In genomic region chr14:28506376-28506831, GRCm38 (mm10) we compare ENCODE assay signal across 7 mouse cellular contexts. TPM values are rescaled to one million over a fixed set of nuclear protein-coding genes. Genes with fewer than 3 reads are reported as not detected.
DNase-seq lines count a peak whose midpoint lies in the region; ATAC-seq and TF ChIP-seq lines count a peak whose summit lies in the region.

No protein-coding gene starts in this region.

- under 1% methylated on average over 29 of the region's 29 CpGs for WGBS in hindbrain, embryonic 13.5 days
- under 1% methylated on average over 29 of the region's 29 CpGs for WGBS in liver, adult 2 months
- under 1% methylated on average over 29 of the region's 29 CpGs for WGBS in neural tube, embryonic 15.5 days

- TF ChIP-seq POLR2A in liver, adult 2 months (IDR thresholded peaks at IDR 0.05; ENCODE audit: extremely low read depth, insufficient read depth, low read length) = no peak

- peak; percentile 77 for DNase-seq in Muller cell, postnatal 12 days (ENCODE audit: inconsistent ontology term)
- DNase-seq in adrenal gland, adult 8-10 months = peak; percentile 49
- peak; percentile 69 for DNase-seq in forelimb bud, embryonic 11.5 days (ENCODE audit: low read depth, low spot score)
- peak; percentile 25 for DNase-seq in liver, adult 2 months (ENCODE audit: extremely low read depth, low read depth, low spot score)
- no peak for DNase-seq in thymus, postnatal 4 days

- peak; percentile 36; the same call in 1 of the 2 replicates for ATAC-seq in hindbrain, embryonic 13.5 days (ENCODE audit: low FRiP score)
- no peak for ATAC-seq in neural tube, embryonic 15.5 days (ENCODE audit: low FRiP score)

- peaks cover 68% of the 10 kb centered on the region for H3K4me1 ChIP-seq in hindbrain, embryonic 13.5 days (replicated peaks)
- no peaks in the 10 kb centered on the region for H3K4me1 ChIP-seq in liver, adult 2 months (ENCODE audit: control insufficient read depth, insufficient read depth, low read length)
- peaks cover 78% of the 10 kb centered on the region for H3K4me1 ChIP-seq in neural tube, embryonic 15.5 days

- H3K27me3 ChIP-seq in hindbrain, embryonic 13.5 days = peaks cover 51% of the 10 kb centered on the region
- H3K27me3 ChIP-seq in liver, adult 2 months (ENCODE audit: control insufficient read depth, insufficient read depth, low read length) = 0 out of 2 replicates have a peak, but pooled peaks cover 16% of the 10 kb centered on the region
- H3K27me3 ChIP-seq in neural tube, embryonic 15.5 days (replicated peaks) = peaks cover 46% of the 10 kb centered on the region

- H3K4me3 ChIP-seq in hindbrain, embryonic 13.5 days = peak overlapping the region; percentile 63
- H3K4me3 ChIP-seq in liver, adult 2 months (ENCODE audit: insufficient read depth, low read depth, low read length) = peak overlapping the region; percentile 71
- H3K4me3 ChIP-seq in neural tube, embryonic 15.5 days (replicated peaks) = peak overlapping the region; percentile 55

- H3K79me2 ChIP-seq in liver, adult 2 months (ENCODE audit: control insufficient read depth, insufficient read depth, low read length) = no peaks in the 10 kb centered on the region

- peak overlapping the region; percentile 87 for H3K27ac ChIP-seq in hindbrain, embryonic 13.5 days
- H3K27ac ChIP-seq in liver, adult 2 months (replicated peaks; ENCODE audit: insufficient read depth, low read depth, low read length) = no peak overlapping the region
- H3K27ac ChIP-seq in neural tube, embryonic 15.5 days (replicated peaks) = peak overlapping the region; percentile 78

- H3K9me3 ChIP-seq in hindbrain, embryonic 13.5 days = no peaks in the 10 kb centered on the region
- H3K9me3 ChIP-seq in neural tube, embryonic 15.5 days (replicated peaks) = no peaks in the 10 kb centered on the region

- H3K4me2 ChIP-seq in hindbrain, embryonic 13.5 days = peak overlapping the region; percentile 90
- peak overlapping the region; percentile 96 for H3K4me2 ChIP-seq in neural tube, embryonic 15.5 days

- H3K9ac ChIP-seq in hindbrain, embryonic 13.5 days = peak overlapping the region; percentile 82
- peak overlapping the region; percentile 46; the same call in 1 of the 2 replicates for H3K9ac ChIP-seq in liver, adult 2 months (ENCODE audit: low read depth, low read length)
- H3K9ac ChIP-seq in neural tube, embryonic 15.5 days (replicated peaks) = peak overlapping the region; percentile 64

- H3K36me3 ChIP-seq in hindbrain, embryonic 13.5 days = no peaks in the 10 kb centered on the region
- no peaks in the 10 kb centered on the region for H3K36me3 ChIP-seq in liver, adult 2 months (ENCODE audit: control insufficient read depth, insufficient read depth, low read length)
- no peaks in the 10 kb centered on the region for H3K36me3 ChIP-seq in neural tube, embryonic 15.5 days

- TF ChIP-seq CTCF in liver, adult 2 months (IDR thresholded peaks at IDR 0.05; ENCODE audit: low read depth, low read length) = no peak

RNA-seq across cellular contexts. Expression of gene Wnt5a, which starts 1.9 kb away (rescaled TPM):
- 10 to 100 TPM; 51.7 to 61.5 (median 56.7) TPM for total RNA-seq in adrenal gland, adult 8-10 months (2022)
- polyA plus RNA-seq in hindbrain, embryonic 13.5 days (2015; fragmentation: Nextera tagmentation; extraction: Ambion mirVana) = 25.4 and 35.4 TPM in 2 replicates
- total RNA-seq in liver, adult 2 months (2014; rRNA removed) = 0.40 and 0.46 TPM in 2 replicates
- polyA plus RNA-seq in liver, adult 2 months (2012; rRNA removed) = 1.5 and 3.5 TPM in 2 replicates
- 14.9 and 18.9 TPM in 2 replicates for polyA plus RNA-seq in neural tube, embryonic 15.5 days (2015; fragmentation: Nextera tagmentation; extraction: Ambion mirVana)
